Mouse (Mus musculus) T-helper 17 cell (primary cell): ENCODE data around the gene Atf3.

Experiments
- in situ Hi-C, 2 experiments: fragments of 300-600 bp; cut with MboI, MseI; formaldehyde crosslinking; loops; 1 replicate in 1 of 2; 2 replicates in 1 of 2; pipeline ENCODE4 v1.15.1; 2025; ENCODE audit warnings: high pct_unique_total_duplicates in 2 of 2

Atf3 gene

DNA sequence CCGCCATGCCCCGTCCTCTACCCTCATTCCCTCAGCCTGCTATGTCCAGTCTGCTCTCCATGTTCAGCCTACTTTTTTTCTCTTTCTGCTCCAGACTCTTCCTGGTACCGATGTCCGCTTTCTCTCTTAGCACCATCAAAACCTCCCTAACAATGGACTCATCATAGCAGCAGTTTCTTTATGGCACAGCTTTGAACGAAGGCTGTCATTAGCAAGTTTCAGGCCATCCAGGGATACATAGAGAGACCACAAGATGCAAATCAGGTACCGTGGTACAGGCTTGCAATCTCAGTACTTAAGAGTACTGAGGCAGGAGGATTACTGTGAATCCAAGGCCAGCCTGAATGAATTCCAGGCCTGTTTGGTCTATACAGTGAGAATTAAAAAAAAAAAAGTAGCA, 25.1 kb downstream of the Atf3 start:
- in situ Hi-C loops, result no loop called here

DNA sequence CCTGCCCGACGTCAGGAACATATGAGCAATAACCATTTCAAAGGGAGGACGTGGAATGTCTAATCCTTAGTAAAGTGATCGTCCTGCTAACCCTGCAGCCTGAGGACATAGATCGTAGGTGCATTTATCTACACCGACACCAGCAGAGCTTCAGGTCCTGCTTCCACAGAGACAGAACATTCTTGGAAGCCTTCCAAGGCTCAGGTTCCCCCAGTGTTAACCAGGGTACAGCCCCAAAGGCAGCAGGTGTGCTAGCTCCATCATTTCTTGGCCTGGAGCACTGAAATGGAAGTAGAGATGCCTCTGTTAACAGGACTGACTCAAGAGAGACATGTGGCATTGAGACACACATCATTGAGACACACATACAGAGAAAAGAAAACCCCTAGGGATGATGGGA, 25.6 kb downstream of the Atf3 start:
- in situ Hi-C loops, result no loop called here

DNA sequence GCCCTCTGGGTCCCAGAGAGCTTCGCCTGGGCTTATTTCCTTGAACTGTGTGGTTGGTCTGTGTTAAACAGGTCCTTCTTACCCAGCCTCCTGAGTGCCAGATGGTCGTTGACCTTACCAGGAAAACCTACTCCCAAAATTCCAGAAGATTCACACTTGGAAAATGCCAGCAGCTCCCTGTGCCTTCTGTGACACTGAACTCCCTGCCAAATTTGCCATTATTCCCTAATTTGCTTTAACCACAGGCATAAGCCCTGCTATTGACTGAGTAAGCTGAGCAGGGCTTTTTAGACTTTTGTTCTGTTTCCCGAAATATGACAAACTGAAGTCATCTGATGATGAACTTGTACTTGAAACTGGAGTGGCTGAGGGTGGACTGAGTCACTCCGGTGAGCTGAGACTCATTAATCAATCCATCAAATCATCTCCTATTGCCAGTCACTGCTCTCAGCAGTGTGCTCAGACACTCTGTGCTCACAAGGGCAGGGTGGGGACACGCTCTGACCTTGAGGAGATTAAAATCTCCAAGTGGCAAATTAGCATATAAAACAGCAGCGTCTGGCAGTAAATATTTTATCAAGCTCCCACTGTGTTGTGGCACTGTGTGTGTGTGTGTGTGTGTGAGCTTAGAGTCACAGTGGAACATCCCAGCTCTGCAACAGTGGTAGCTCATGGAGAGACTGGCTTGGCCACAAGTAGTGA, 28.0 kb downstream of the Atf3 start:
- in situ Hi-C loops, result loop anchor here in 1 of 2 experiments (5.0 kb wide), 1 partner anchor 82 kb away; no protein-coding TSS in a partner anchor

DNA sequence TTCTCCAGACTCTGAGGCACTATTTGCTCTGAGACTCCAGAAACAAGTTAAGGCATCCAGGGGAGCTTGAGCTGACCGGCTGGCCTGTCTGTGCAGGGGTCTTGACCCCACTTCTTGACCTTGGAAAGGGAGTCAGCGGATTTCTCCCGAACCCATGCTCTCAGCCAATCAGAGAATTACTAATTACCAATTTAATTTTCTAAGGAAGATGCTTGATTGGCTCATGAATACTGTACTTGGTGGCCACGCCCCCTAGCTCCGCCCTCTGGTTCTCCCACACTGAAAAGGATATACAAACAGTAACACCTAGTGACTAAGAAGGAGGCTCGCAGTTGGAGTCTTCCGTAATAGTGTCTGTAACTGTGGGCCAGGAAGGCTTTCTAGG, 31.5 kb downstream of the Atf3 start:
- in situ Hi-C loops, result loop anchor here in 1 of 2 experiments (5.0 kb wide), 1 partner anchor 86 kb away; no protein-coding TSS in a partner anchor

DNA sequence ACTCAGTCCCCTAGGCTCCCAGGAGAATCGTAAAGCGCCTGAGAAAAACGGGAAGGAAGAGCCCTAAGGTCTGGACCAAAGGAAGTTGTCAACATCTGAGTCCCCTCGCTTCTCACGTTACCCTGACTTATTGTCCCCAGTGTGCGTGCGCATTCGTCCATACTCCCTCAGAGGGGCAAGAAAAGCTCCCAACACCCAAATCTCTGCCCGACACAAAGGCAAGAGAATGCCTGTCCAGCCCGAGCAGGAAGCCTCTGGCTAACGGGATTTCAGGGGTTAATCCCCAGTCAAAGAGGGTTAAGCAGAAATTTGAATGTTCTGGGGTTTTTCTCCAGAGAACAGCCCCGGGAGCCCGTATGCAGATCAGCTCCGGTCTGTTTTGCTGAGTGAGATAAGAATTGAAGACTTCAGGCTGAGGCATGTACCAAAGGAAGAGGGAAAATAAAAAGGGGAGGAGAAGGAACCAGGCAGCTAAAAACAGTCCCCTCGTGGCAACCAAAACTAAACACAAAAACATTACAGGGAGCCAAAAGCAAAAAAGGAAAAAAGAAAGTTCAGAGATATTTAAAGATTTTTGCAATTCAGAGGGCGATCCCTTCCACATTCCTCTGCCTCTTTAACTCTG, 32.0 kb downstream of the Atf3 start:
- in situ Hi-C loops, result loop anchor here in 1 of 2 experiments (5.0 kb wide), 1 partner anchor 86 kb away; no protein-coding TSS in a partner anchor

DNA sequence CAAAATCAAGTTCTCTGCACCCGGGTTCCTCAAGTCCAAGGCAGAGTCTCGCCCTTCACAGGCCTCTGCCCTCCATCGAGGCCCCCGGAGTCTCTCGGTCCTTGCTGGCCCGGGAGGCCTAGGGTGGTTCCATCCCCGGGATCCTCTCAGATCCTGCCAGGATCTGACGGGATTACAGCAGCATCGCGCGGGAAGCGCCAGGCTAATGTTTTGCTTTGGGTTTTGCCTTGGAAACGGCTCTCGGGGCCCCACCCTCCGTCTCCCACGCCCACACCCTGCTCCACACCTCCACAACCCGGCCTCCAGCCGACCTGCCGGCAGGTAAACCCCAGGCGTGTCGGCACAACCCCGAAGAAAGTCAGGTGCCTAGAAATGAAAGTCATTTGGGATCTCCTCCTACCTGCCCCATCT, 33.0 kb downstream of the Atf3 start:
- in situ Hi-C loops, result loop anchor here (5.0 kb wide), 2 partner anchors 87 to 97 kb away; no protein-coding TSS in a partner anchor

DNA sequence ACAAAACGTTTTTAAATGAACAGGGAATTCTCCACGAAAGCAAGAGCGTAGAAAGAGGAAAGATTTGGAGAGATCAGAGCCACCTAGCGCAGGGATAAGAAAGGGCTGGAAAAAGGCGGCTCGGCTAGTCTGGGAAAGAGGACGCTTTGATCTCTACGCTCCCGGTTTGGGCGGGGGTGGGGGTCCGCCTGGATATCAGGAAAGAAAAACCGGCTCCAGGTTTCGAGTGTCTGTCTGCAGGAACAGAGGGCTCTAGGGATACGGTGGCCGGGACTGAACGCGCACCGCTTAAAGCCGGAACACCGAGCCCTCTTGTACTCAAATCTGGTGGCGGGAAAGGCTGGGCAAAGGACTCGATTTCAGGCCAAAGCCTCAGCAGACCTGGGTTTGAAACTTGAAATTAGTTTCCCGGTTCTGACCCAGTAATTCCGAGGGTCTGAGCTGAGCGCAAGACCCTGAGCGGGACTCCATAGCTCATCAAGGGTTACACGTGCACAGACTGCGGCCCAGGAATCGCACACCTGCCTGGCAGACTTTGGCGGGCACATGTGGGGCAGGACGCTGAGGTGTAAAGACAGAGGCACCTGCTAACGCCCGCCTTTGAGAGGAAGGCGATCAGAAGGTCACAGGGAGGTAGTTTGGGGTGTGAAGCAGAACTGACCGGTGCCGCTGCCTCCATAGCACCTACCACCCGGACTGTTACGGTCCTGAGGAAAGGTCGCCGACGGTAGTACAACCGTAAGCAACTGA, 33.6 kb downstream of the Atf3 start:
- in situ Hi-C loops, result loop anchor here in 1 of 2 experiments (5.0 kb wide), 1 partner anchor 98 kb away; no protein-coding TSS in a partner anchor

DNA sequence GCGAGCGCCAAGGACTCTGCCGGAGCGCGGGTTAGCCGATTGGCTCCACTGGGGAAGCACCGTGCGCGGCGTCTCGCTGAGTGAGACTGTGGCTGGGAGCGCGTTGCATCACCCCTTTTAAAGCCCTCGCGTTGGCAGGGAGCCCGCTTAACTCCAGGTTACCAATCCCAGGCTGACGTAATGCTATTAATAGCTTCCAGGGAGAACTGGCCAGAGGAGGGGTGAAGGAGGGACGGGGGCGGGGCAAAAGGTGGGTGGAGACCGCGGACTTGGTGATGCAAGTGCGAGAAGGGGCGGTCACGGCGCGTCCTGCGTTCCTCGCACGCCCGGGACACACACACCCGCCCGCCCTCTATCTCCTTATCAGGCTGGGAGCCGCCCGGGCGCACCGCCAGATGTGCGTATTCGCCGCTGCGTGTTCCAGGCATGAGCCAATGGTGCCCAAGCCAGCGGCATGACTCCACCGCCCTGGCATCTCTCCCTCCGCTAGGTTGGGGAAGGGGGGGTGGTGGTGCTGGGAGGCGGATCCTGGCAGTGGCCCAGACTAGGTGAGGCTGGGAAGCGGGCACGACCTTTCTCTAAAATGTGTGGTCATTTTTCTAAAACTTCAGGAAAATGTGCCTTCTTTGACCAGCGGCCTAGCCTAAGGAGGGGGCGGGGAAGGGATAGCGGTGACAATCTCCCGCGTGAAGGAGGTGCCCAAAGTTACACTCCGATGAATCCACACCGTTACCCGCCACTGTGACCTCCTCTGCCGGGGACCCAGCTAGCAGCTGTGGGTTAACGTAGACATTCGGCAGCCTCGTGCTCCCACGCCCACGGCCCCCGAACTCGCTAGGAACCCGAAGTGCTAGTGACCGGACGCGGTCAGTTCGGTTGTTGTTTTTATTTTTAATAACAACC, 34.4 kb downstream of the Atf3 start:
- in situ Hi-C loops, result loop anchor here in 1 of 2 experiments (5.0 kb wide), 1 partner anchor 99 kb away; no protein-coding TSS in a partner anchor

DNA sequence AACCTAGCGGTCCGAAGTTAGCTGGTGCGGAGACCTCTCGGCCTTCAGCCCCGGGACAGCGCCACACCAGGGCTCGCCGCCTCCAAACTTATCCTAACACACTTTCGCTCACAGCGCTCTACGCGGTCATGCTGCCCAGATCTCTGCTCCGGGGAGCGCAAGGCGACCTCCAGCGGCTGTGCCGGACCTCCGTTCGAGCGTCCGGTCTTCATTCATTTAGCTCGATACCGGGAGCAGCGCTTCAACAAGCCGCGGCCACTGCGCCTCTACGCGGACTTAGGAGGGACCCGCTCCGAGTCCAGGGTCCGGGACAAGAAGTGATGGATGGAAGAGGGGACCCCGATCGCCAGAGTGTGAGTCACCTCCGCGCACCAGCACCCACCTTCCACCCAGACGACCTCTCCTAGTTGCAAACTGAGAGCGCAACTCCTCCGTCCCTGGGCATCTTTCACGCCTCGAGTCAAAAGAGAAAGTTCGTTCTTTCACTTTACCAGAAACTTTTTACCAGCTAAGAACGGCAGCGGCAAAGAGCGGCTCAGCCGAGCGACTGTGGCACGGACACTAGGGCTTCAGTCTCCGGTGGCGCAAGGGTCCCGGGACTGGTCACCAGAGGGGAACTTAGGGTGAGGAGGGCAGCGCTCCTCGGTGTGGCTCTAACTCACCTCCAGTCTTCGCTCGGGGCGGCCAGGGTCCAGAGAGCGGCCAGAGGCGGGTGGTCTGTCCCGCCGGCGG, 35.2 kb downstream of the Atf3 start:
- in situ Hi-C loops, result loop anchor here in 1 of 2 experiments (5.0 kb wide), 1 partner anchor 100 kb away; no protein-coding TSS in a partner anchor

DNA sequence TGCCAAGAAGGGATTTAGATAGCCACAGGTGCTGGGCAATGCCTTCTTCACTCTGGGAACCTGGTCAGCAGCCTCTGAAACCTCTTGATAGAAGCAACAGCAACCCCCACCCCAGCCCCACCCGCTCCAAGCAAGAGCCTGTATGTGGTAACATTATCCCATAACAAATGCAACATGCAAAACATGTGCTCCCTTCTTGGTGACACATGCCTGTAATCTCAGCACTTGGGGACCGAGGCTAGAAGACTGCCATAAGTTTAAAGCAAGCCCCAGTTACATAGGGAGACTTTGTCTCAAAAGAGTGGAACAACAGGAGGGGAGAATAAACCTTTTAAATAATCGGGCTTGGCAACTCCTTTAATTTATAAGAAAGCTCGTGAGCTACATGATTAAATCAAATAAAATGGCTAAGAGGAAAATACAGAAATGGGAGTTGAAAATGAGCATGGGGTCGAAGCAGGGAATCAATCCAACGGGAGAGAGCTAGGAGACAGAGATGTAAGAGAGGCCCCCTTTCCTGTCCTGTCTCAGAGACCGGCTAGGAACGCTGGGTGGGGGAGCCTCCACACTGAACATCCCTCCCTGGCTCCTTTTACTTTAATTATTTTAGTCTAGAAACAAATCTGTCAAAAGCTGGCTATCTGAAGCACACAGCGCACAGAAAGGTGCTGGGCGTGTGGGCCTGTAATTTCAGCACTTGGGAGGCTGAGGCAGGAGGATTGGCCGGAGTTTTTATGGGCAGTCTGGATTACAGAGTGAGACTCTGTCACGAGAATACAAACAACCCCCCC, 36.2 kb downstream of the Atf3 start:
- in situ Hi-C loops, result loop anchor here in 1 of 2 experiments (5.0 kb wide), 1 partner anchor 101 kb away; no protein-coding TSS in a partner anchor

DNA sequence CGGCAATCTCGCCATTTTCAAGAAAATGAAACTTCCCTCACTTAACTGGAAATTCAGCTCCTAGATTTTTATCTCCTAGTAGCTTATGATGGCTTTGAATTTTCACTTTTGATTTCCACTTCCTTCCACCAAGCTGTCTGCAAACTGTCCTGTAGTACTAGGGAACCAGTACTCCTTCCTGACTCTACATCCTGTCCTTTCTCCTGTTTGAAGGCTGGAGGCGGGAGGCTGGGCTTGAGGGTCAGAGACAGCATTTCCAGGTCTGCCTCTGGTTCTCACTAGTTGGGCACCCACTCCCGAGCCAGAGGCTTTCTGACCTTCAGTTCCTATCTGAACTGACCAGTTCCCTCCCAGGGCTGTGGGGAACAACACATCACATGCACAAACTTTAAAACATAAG, 37.4 kb downstream of the Atf3 start:
- in situ Hi-C loops, result loop anchor here in 1 of 2 experiments (5.0 kb wide), 1 partner anchor 102 kb away; no protein-coding TSS in a partner anchor

DNA sequence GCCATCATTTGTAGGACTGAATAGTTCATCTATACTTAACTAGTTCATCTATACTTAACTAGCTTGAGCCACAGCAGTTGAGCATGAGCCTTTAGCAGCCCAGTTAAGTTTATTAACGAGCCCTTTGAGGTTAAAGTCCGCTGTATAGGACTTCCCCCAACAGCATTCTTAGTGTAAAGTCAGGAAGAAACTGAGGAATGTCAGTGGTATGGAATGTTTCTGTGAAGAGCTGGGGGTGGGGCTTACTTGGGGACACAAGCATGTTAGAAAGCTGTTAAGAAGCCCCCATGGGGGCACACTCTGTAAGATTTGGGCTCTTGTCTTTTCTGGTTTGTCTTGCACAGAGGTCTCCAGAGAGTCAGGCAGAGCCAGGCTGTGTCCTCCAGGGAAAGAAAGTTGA, 38.0 kb downstream of the Atf3 start:
- in situ Hi-C loops, result loop anchor here in 1 of 2 experiments (5.0 kb wide), 1 partner anchor 102 kb away; no protein-coding TSS in a partner anchor

DNA sequence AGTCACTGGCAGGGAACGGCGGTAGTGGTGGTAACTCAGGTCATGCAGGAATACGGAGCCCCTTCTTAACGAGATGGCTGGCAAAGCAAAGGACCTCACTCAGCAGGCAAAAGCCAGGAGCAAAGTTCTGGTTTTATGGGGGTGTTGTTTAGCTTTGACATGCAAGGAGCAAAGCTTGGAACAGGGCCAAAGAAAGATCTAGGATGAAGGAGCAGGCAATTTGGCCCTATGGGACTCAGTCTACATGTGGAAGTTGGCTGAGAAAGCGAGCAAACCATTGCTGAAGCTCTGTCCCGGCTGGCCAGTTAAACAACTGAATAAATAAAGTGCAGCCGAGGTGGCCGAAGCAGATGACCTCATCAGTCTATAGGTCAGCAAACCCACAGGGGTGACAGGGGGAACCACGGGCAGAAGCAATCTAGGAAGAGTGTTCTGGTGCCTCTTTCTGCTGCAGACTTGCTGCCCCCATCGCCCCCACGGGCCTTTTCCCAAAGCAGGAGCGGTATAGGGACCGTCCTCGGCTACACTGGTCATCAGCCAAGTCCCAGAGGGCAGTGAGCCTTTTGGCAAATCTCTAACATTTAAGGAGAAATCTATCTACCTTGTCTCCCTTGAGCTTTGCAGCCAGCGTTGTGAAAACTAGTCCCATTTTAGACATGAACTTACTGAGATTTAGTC, 39.2 kb downstream of the Atf3 start:
- in situ Hi-C loops, result no loop called here

DNA sequence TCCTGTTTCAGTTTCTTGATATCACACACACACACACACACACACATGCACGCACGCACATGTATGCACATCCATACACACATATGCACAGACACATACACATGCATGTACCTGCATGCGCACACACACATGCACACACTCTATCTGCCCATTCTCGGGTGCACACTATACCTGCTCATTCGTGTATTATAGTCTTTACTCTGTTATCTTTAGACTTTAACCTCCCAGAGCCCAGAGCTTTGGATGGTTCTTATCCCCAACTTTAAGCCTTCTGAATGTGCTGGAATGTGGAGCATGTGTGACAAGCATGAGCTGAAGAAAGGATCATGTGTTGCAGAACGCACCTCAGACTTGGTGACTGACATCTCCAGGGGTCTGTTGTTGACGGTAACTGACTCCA, 41.0 kb downstream of the Atf3 start:
- in situ Hi-C loops, result no loop called here

DNA sequence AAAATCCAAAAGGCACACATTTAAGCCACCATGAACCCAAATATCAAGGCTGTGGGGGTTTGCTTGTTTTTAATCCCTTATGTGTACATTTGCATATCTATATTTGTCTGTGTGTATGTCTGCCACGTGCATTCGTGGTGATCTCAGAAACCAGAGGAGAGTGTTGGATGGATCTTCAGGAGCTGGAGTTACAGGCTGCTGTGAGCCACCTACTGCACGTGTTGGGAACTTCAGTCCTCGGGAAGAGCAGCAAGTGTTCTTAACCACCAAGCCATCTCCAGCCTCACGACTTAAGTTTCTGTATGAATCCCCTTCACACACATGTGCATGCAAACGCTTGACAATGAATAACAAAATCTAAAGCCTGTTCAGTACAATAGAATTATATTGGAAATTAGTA, 45.4 kb downstream of the Atf3 start:
- in situ Hi-C loops, result no loop called here

DNA sequence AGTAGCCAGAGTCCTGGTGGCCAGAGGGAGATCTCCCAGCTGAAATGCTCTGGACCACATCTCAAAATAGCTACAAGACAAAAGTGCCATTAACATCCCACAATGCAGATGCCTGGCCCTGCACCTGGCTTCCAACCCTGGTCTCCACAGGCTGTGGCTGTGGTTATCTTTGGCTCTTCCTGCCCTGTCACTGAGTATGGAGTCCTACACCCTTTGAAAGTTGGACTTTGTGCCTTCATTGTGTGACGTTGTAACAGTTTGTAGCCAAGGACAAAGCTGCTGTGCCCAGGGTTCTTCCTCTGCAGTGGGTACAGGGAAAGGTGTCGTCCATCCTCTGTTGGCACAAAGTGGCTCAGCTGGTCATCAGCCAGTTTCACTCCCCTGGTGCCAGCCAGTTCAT, 47.4 kb downstream of the Atf3 start:
- in situ Hi-C loops, result no loop called here

DNA sequence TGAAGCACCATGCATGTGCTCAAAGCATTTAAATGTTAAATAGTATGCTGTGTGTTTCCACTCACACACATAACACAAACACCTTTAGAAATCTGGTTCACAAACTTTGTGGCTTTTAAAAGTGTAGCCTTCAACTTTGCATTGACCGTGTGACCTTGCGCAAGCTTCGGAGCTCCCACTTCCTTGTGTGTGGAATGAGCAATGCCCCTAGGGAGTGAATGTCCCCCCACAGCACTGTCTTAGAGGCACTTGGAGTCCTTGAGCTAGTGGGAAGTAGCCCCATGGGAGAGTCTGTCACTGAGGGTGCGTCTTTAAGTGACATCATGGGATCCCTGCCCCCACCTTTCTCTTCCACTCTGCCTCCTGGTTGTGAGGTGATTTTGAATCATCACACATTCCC, 51.6 kb downstream of the Atf3 start:
- in situ Hi-C loops, result no loop called here

DNA sequence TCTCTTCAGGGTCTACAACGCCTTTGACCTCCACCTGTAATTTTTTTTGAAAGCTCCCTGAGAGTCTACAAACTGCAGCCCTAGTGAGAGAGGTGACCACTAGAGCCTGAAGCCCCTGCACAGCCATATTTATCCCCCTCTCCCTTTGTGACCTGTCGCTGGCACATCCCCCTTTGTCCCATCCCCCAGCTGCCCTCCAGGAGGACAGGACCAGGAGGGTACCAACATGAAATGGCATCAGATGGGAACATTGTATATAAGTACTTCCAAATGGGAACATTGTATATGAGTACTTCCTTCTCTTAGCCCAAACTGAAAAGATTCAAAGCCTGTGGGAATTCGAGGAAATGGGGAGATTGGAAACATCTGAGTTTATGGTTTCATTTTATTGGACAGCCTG, 53.1 kb downstream of the Atf3 start, which contains the start of gene Fam71a:
Fam71a (minus strand) TSS at position 101 of the 400 bp plus-strand sequence.
- in situ Hi-C loops, result no loop called here

DNA sequence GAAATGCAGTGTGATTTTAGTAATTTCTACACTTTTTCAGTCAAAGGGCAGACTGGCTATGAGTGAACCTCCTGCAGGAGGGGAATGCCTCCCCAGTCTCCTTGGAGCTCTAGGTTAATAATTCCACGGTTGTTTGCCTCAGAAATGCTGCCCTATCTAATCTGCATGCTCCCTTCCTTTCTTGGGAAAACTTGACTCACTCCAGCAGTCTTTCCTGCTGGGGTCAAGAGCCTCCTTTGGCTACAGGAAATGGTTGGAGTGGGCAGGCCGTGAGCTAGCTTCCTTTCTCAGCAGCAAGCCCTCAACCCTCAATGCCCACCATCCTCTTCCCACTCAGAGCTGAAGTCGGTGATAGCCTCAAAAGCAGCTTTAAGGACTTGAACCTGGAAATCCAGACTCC, 63.5 kb downstream of the Atf3 start:
- in situ Hi-C loops, result no loop called here
